Mouse (Mus musculus) embryonic fibroblast, embryonic 13.5 days (primary cell): ENCODE results near the gene Gca. TPM values are rescaled to one million over a fixed set of nuclear protein-coding genes. Genes with fewer than 3 reads are reported as not detected.
A peak's percentile ranks its signal among the peaks of the same experiment; 100 is the strongest.

Source experiments
- H3K27ac ChIP-seq: 2 replicates; pipeline ENCODE4 v1.5.1; 2012; ENCODE audit warnings: low read length, control low read depth, inconsistent platforms; ENCODE audit not compliant: insufficient read depth
- H3K4me1 ChIP-seq: 2 replicates; pipeline ENCODE4 v1.6.1; 2011; ENCODE audit warnings: low read length; ENCODE audit not compliant: control insufficient read depth, insufficient read depth
- H3K4me3 ChIP-seq: 2 replicates; pipeline ENCODE4 v1.5.1; 2011; ENCODE audit warnings: mild to moderate bottlenecking, control low read depth, low read length; ENCODE audit not compliant: insufficient read depth
- CTCF ChIP-seq: IDR thresholded peaks from 2 replicates; pipeline ENCODE4 v1.5.1; 2011; ENCODE audit warnings: mild to moderate bottlenecking, control low read depth, low read length, moderate library complexity, borderline replicate concordance; ENCODE audit not compliant: insufficient read depth
- POLR2A ChIP-seq: IDR thresholded peaks from 2 replicates; pipeline ENCODE4 v1.6.1; 2011; ENCODE audit warnings: low read depth, mild to moderate bottlenecking, control low read depth, low read length, moderate library complexity
- polyA plus RNA-seq: library from polyadenylated mRNA; stranded (reverse); fragments of >200 nt; gene quantifications from 2 replicates; pipeline ENCODE4 v1.2.4, GENCODE M21; 2011; ENCODE audit warnings: low read depth; ENCODE audit not compliant: missing spikeins, insufficient read length

Gene Gca
- polyA plus RNA-seq, 1 experiment = 7.7 TPM

GRCm38 (mm10) chr2:62645475-62645874, 18.6 kb upstream of the Gca start:
- H3K4me1 ChIP-seq = peaks cover 6% of the 10 kb centered on the region; the same call in 1 of the 2 replicates
- no peak overlapping the region for H3K27ac ChIP-seq
- peak overlapping the region; percentile 52 for H3K4me3 ChIP-seq
- TF ChIP-seq CTCF (no peak), POLR2A (no peak)

- H3K4me1 ChIP-seq = peaks cover 6% of the 10 kb centered on the region; the same call in 1 of the 2 replicates
- peak within 1 kb of the TSS; percentile 52 for H3K4me3 ChIP-seq
- H3K27ac ChIP-seq = peak within 1 kb of the TSS; percentile 50; the same call in 1 of the 2 replicates
- peak; percentile 27; the same call in 1 of the 2 replicates for TF ChIP-seq CTCF
- TF ChIP-seq POLR2A = peak; percentile 50
Measured at GRCm38 (mm10) chr2:62646014-62646645, 18.0 kb upstream of the Gca start, which contains the start of gene Ifih1. Gene Ifih1 (minus strand): TSS chr2:62646255.

GRCm38 (mm10) chr2:62646671-62647289, 17.3 kb upstream of the Gca start:
- Histone ChIP-seq H3K4me1 (peaks cover 6% of the 10 kb centered on the region; the same call in 1 of the 2 replicates), H3K4me3 (no peak overlapping the region), H3K27ac (no peak overlapping the region)
- no peak for TF ChIP-seq POLR2A
- TF ChIP-seq CTCF = no peak

GRCm38 (mm10) chr2:62651890-62652289, 12.2 kb upstream of the Gca start:
- Histone ChIP-seq H3K27ac (no peak overlapping the region), H3K4me1 (peaks cover 2% of the 10 kb centered on the region; the same call in 1 of the 2 replicates), H3K4me3 (no peak overlapping the region)
- TF ChIP-seq POLR2A = no peak
- TF ChIP-seq CTCF = no peak

GRCm38 (mm10) chr2:62652466-62652865, 11.6 kb upstream of the Gca start:
- H3K27ac ChIP-seq = no peak overlapping the region
- TF ChIP-seq POLR2A = no peak
- no peak for TF ChIP-seq CTCF
- H3K4me1 ChIP-seq = peaks cover 2% of the 10 kb centered on the region; the same call in 1 of the 2 replicates
- H3K4me3 ChIP-seq = no peak overlapping the region

GRCm38 (mm10) chr2:62654519-62655338, 9.4 kb upstream of the Gca start:
- Histone ChIP-seq H3K4me3 (no peak overlapping the region), H3K4me1 (no peaks in the 10 kb centered on the region; the same call in 1 of the 2 replicates), H3K27ac (no peak overlapping the region)
- TF ChIP-seq CTCF (no peak), POLR2A (no peak)

- no peak overlapping the region for H3K4me3 ChIP-seq
- H3K27ac ChIP-seq = no peak overlapping the region
- TF ChIP-seq POLR2A (no peak), CTCF (no peak)
- no peaks in the 10 kb centered on the region; the same call in 1 of the 2 replicates for H3K4me1 ChIP-seq
Measured at GRCm38 (mm10) chr2:62656072-62656471, 8.0 kb upstream of the Gca start.

GRCm38 (mm10) chr2:62660565-62660964, 3.5 kb upstream of the Gca start:
- no peak overlapping the region for H3K4me3 ChIP-seq
- no peaks in the 10 kb centered on the region for H3K4me1 ChIP-seq
- H3K27ac ChIP-seq = no peak overlapping the region
- TF ChIP-seq CTCF (no peak), POLR2A (no peak)

GRCm38 (mm10) chr2:62662560-62662959, 1.5 kb upstream of the Gca start:
- H3K4me1 ChIP-seq = no peaks in the 10 kb centered on the region
- no peak overlapping the region for H3K27ac ChIP-seq
- H3K4me3 ChIP-seq = no peak overlapping the region
- TF ChIP-seq CTCF (no peak), POLR2A (no peak)
